Comparison of ENCODE assay signal across 8 mouse cellular contexts in genomic region chr11:22629581-22629980, GRCm38 (mm10).
DNase-seq lines count a peak whose midpoint lies in the region; ATAC-seq and TF ChIP-seq lines count a peak whose summit lies in the region.

No protein-coding gene starts in this region.

- no peaks in the 10 kb centered on the region for H3K36me3 ChIP-seq in forebrain, postnatal 0 days (ENCODE audit: insufficient read depth)
- H3K36me3 ChIP-seq in hindbrain, embryonic 14.5 days (replicated peaks; ENCODE audit: control insufficient read depth, insufficient read depth), result no peaks in the 10 kb centered on the region
- no peaks in the 10 kb centered on the region for H3K36me3 ChIP-seq in liver, embryonic 12.5 days
- H3K36me3 ChIP-seq in neural tube, embryonic 15.5 days, result no peaks in the 10 kb centered on the region

- no peaks in the 10 kb centered on the region for H3K9me3 ChIP-seq in forebrain, postnatal 0 days (ENCODE audit: low read length)
- no peaks in the 10 kb centered on the region for H3K9me3 ChIP-seq in hindbrain, embryonic 14.5 days (ENCODE audit: control insufficient read depth, low read length)
- H3K9me3 ChIP-seq in liver, embryonic 12.5 days (replicated peaks), result no peaks in the 10 kb centered on the region
- no peaks in the 10 kb centered on the region for H3K9me3 ChIP-seq in neural tube, embryonic 15.5 days (replicated peaks)

- peak overlapping the region; percentile 12; the same call in 1 of the 2 replicates for H3K4me3 ChIP-seq in forebrain, postnatal 0 days (ENCODE audit: low read depth, low read length)
- H3K4me3 ChIP-seq in hindbrain, embryonic 14.5 days (replicated peaks; ENCODE audit: low read length), result no peak overlapping the region
- peak overlapping the region; percentile 8; the same call in 1 of the 2 replicates for H3K4me3 ChIP-seq in liver, embryonic 12.5 days
- H3K4me3 ChIP-seq in neural tube, embryonic 15.5 days (replicated peaks), result no peak overlapping the region

- no peaks in the 10 kb centered on the region for H3K27me3 ChIP-seq in forebrain, postnatal 0 days (ENCODE audit: insufficient read depth, low read length)
- no peaks in the 10 kb centered on the region for H3K27me3 ChIP-seq in hindbrain, embryonic 14.5 days (ENCODE audit: control insufficient read depth, insufficient read depth, low read length)
- H3K27me3 ChIP-seq in liver, embryonic 12.5 days (replicated peaks), result no peaks in the 10 kb centered on the region
- H3K27me3 ChIP-seq in neural tube, embryonic 15.5 days (replicated peaks), result no peaks in the 10 kb centered on the region

- H3K27ac ChIP-seq in forebrain, postnatal 0 days (ENCODE audit: low read depth, low read length), result peak overlapping the region; percentile 29; the same call in 1 of the 2 replicates
- H3K27ac ChIP-seq in hindbrain, embryonic 14.5 days, result no peak overlapping the region
- H3K27ac ChIP-seq in liver, embryonic 12.5 days, result no peak overlapping the region
- H3K27ac ChIP-seq in neural tube, embryonic 15.5 days (replicated peaks), result no peak overlapping the region

- peak overlapping the region; percentile 37 for H3K4me2 ChIP-seq in forebrain, postnatal 0 days (ENCODE audit: low read depth)
- H3K4me2 ChIP-seq in hindbrain, embryonic 14.5 days (replicated peaks), result peak overlapping the region; percentile 29
- H3K4me2 ChIP-seq in liver, embryonic 12.5 days, result peak overlapping the region; percentile 50
- peak overlapping the region; percentile 42 for H3K4me2 ChIP-seq in neural tube, embryonic 15.5 days

- H3K9ac ChIP-seq in forebrain, postnatal 0 days, result peak overlapping the region; percentile 25; the same call in 1 of the 2 replicates
- H3K9ac ChIP-seq in hindbrain, embryonic 14.5 days, result peak overlapping the region; percentile 7; the same call in 1 of the 2 replicates
- no peak overlapping the region for H3K9ac ChIP-seq in liver, embryonic 12.5 days
- no peak overlapping the region for H3K9ac ChIP-seq in neural tube, embryonic 15.5 days (replicated peaks)

- TF ChIP-seq CTCF in forebrain, postnatal 0 days (IDR thresholded peaks at IDR 0.05; ENCODE audit: low read depth), result no peak

- no peaks in the 10 kb centered on the region for H3K4me1 ChIP-seq in forebrain, postnatal 0 days (ENCODE audit: insufficient read depth)
- H3K4me1 ChIP-seq in hindbrain, embryonic 14.5 days (replicated peaks; ENCODE audit: control insufficient read depth, insufficient read depth, low read length), result peaks cover 4% of the 10 kb centered on the region; the same call in 1 of the 2 replicates
- H3K4me1 ChIP-seq in liver, embryonic 12.5 days, result no peaks in the 10 kb centered on the region
- H3K4me1 ChIP-seq in neural tube, embryonic 15.5 days, result peaks cover 4% of the 10 kb centered on the region

- DNase-seq in adrenal gland, adult (ENCODE audit: inconsistent age in 2 of 2, low spot score in 1 of 2), result peak; percentile 72 to 87
- no peak for DNase-seq in adrenal gland, adult 8-10 months
- no peak for DNase-seq in forebrain, postnatal 0 days
- no peak for DNase-seq in hindbrain, embryonic 14.5 days (ENCODE audit: low spot score)
- DNase-seq in right cerebral cortex, adult 2 months (ENCODE audit: low spot score in 2 of 2), result no peak
- no peak for DNase-seq in spleen, postnatal 10 days (ENCODE audit: low spot score in 2 of 2)

- WGBS in forebrain, postnatal 0 days, result 28% methylated on average over 13 of the region's 13 CpGs
- WGBS in hindbrain, embryonic 14.5 days, result 34% methylated on average over 13 of the region's 13 CpGs
- WGBS in liver, embryonic 12.5 days (ENCODE audit: insufficient replicate concordance), result 16% methylated on average over 13 of the region's 13 CpGs
- WGBS in neural tube, embryonic 15.5 days, result 35% methylated on average over 13 of the region's 13 CpGs

- no peak for ATAC-seq in forebrain, postnatal 0 days
- ATAC-seq in hindbrain, embryonic 14.5 days (ENCODE audit: low FRiP score), result no peak
- 0 out of 2 replicates have a peak, but pooled peaks have one; percentile 24 for ATAC-seq in liver, embryonic 12.5 days
- ATAC-seq in neural tube, embryonic 15.5 days (ENCODE audit: low FRiP score), result no peak

Comparison
In these comparisons a context has a peak if more than half of its experiments do, and no peak if none do; other contexts are left out.
1. DNase-seq: peak in adrenal gland, adult (2 of 2); none in adrenal gland, adult 8-10 months (single experiment), forebrain, postnatal 0 days (single experiment), hindbrain, embryonic 14.5 days (single experiment), right cerebral cortex, adult 2 months (0 of 2) and spleen, postnatal 10 days (0 of 2).
2. H3K4me3 ChIP-seq: peak in forebrain, postnatal 0 days (single experiment) and liver, embryonic 12.5 days (single experiment); none in hindbrain, embryonic 14.5 days (single experiment) and neural tube, embryonic 15.5 days (single experiment).
3. H3K9ac ChIP-seq: peak in forebrain, postnatal 0 days (single experiment) and hindbrain, embryonic 14.5 days (single experiment); none in liver, embryonic 12.5 days (single experiment) and neural tube, embryonic 15.5 days (single experiment).
4. Peak in every context shown above with its lines, with median percentiles within 50 percentile points of each other: H3K4me2 ChIP-seq.